Mouse (Mus musculus) embryonic fibroblast, embryonic 13.5 days (primary cell): Measurements from ENCODE around the gene Nupl1.

Experiments used
- CTCF ChIP-seq: IDR thresholded peaks from 2 replicates; pipeline ENCODE4 v1.5.1; 2011; ENCODE audit warnings: mild to moderate bottlenecking, control low read depth, low read length, moderate library complexity, borderline replicate concordance; ENCODE audit not compliant: insufficient read depth
- POLR2A ChIP-seq: IDR thresholded peaks from 2 replicates; pipeline ENCODE4 v1.6.1; 2011; ENCODE audit warnings: low read depth, mild to moderate bottlenecking, control low read depth, low read length, moderate library complexity

DNA sequence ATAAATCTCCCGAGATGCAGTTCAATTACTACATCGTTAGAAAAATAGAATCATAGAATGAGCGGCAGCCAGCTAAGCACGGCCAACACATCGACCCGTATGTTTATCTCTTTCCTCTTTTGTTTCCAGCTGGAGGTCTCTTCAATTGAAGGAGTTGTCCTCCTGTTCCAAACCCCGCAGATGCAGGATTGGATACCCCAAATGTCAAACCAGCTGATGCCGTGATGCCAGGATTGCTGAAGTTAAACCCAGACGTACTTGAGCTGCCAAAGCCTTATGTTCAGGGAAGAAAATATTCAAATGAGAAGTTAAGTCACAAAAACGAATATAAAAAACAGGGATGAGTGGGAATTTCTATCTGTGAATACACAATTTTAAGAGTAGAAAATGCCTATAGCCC, 31.3 kb downstream of the Nupl1 start:
- TF ChIP-seq POLR2A (no peak), CTCF (no peak)
